Mouse (Mus musculus) small intestine, adult 2 months (tissue): Measurements from ENCODE around the gene Atp2c1. TPM values are rescaled to one million over a fixed set of nuclear protein-coding genes. Genes with fewer than 3 reads are reported as not detected.

Experiments
- H3K27ac ChIP-seq: fragments of 200-500 bp; 2 replicates; pipeline ENCODE4 v1.5.1; 2012; ENCODE audit warnings: low read depth, low read length, control low read depth, inconsistent platforms; ENCODE audit not compliant: insufficient read depth
- H3K27me3 ChIP-seq: fragments of 200-500 bp; 2 replicates; pipeline ENCODE4 v1.6.1; 2012; ENCODE audit warnings: mild to moderate bottlenecking, moderate library complexity, low read length, inconsistent platforms; ENCODE audit not compliant: control insufficient read depth, insufficient read depth
- H3K36me3 ChIP-seq: fragments of 200-500 bp; 2 replicates; pipeline ENCODE4 v1.6.1; 2012; ENCODE audit warnings: mild to moderate bottlenecking, low read length, control low read depth, inconsistent platforms; ENCODE audit not compliant: control insufficient read depth, insufficient read depth
- H3K4me1 ChIP-seq: fragments of 200-500 bp; 2 replicates; pipeline ENCODE4 v1.6.1; 2012; ENCODE audit warnings: low read length, inconsistent platforms, mixed read lengths; ENCODE audit not compliant: control insufficient read depth, insufficient read depth, insufficient read length
- H3K4me3 ChIP-seq: fragments of 200-500 bp; 2 replicates; pipeline ENCODE4 v1.5.1; 2012; ENCODE audit warnings: low read depth, mild to moderate bottlenecking, control low read depth, inconsistent platforms, low read length, moderate library complexity
- CTCF ChIP-seq: fragments of 200-500 bp; IDR thresholded peaks from 2 replicates; pipeline ENCODE4 v1.5.1; 2012; ENCODE audit warnings: low read depth, mild to moderate bottlenecking, control low read depth, inconsistent platforms, low read length, moderate library complexity, mixed read lengths; ENCODE audit not compliant: insufficient replicate concordance, insufficient read length; ENCODE audit errors: extremely low read depth
- POLR2A ChIP-seq: fragments of 200-500 bp; IDR thresholded peaks from 2 replicates; pipeline ENCODE4 v1.6.1; 2012; ENCODE audit warnings: low read depth, mild to moderate bottlenecking, control low read depth, inconsistent platforms, low read length, moderate library complexity
- WGBS: fragments of 180-500 bp; shearing (Covaris S2); methylation state at CpG from one replicate; pipeline ENCODE4 v1.1.7; 2018; 5-methylcytosine and 5-hydroxymethylcytosine counted together
- polyA plus RNA-seq: library from polyadenylated mRNA; depleted of rRNA; stranded (reverse); fragments of >200 nt; gene quantifications from 2 replicates; pipeline ENCODE4 v1.2.3, GENCODE M21; 2012

Gene Atp2c1
- polyA plus RNA-seq, 1 experiment = 34.1 TPM

DNA sequence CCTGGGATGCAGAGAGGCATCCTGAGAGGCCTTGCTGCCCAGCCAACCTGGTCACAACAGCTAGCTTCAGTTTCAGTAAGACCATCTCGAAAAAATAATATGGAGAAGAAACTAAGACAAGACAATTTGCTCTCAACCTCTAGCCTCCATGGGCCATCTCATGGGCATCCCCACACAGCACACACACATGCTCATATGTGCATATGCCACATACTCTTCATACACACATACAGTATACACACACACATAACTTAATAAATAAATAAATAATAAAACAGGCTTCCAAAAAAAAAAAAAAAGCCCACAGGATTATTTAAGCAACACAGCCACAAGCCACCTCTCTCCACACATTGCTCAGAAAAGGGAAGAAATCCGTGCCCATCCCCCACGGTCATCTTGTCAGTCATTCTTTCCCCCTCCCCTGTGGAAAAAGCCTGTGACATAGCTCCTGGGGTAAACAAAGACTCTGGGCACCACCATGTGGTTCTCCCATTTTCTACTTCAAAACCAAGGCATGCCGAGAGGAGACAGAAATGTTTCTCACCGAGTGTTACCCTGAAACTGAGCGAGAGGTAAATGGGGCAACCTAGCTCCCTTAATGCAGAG, 7.7 kb downstream of the Atp2c1 start:
- Histone ChIP-seq H3K27ac (no peak overlapping the region), H3K4me3 (no peak overlapping the region), H3K27me3 (no peaks in the 10 kb centered on the region), H3K36me3 (no peaks in the 10 kb centered on the region), H3K4me1 (peaks cover 6% of the 10 kb centered on the region; the same call in 1 of the 2 replicates)
- 76% methylated on average over 6 of the region's 6 CpGs for WGBS
- TF ChIP-seq POLR2A (no peak), CTCF (no peak)

DNA sequence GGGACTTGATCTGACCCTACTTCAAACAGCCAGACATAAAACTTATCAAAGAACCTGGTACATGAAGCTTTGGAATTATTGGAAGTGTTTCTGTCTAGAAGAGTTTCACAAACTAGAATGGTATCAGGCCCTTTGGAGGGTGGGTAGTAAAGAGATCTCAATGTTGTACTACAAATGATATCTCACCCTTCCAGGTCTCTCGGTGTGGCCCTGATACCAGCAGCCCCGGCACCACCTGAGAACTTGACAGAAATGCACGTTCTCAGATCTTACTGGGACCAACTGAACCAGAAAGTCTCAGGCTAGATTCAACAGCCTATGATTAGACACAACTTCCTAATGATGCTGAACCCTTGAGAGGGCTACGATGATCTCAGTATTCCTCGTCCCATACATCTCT, 23.4 kb downstream of the Atp2c1 start:
- H3K4me3 ChIP-seq = no peak overlapping the region
- H3K27ac ChIP-seq = no peak overlapping the region
- WGBS = 84% methylated on average over 5 of the region's 5 CpGs
- H3K27me3 ChIP-seq = no peaks in the 10 kb centered on the region
- TF ChIP-seq POLR2A (no peak), CTCF (no peak)
- H3K4me1 ChIP-seq = no peaks in the 10 kb centered on the region
- no peaks in the 10 kb centered on the region for H3K36me3 ChIP-seq

DNA sequence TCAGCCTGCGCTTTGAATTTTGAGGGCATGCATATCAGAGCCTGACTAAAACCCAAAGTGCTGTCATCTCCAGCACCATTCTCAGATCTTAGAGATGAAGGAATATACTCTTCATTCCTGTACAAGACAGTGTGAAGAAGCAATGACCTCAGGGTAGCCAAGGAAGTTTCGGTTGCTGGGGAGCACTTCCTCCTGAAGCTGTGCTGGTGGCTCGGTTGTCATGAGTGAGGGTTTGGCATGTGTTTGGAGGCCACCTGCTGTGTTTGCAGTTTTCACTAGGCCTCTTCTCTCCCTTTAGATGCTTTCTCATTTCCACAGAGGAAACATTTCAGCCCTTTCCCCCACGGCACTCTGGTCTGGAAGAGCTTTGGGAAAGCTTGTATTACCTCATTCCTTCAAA, 24.7 kb downstream of the Atp2c1 start:
- no peaks in the 10 kb centered on the region for H3K4me1 ChIP-seq
- H3K27me3 ChIP-seq = no peaks in the 10 kb centered on the region
- no peak overlapping the region for H3K27ac ChIP-seq
- no peak overlapping the region for H3K4me3 ChIP-seq
- TF ChIP-seq POLR2A (no peak), CTCF (no peak)
- WGBS = 66% methylated on average over 4 of the region's 4 CpGs
- no peaks in the 10 kb centered on the region for H3K36me3 ChIP-seq

DNA sequence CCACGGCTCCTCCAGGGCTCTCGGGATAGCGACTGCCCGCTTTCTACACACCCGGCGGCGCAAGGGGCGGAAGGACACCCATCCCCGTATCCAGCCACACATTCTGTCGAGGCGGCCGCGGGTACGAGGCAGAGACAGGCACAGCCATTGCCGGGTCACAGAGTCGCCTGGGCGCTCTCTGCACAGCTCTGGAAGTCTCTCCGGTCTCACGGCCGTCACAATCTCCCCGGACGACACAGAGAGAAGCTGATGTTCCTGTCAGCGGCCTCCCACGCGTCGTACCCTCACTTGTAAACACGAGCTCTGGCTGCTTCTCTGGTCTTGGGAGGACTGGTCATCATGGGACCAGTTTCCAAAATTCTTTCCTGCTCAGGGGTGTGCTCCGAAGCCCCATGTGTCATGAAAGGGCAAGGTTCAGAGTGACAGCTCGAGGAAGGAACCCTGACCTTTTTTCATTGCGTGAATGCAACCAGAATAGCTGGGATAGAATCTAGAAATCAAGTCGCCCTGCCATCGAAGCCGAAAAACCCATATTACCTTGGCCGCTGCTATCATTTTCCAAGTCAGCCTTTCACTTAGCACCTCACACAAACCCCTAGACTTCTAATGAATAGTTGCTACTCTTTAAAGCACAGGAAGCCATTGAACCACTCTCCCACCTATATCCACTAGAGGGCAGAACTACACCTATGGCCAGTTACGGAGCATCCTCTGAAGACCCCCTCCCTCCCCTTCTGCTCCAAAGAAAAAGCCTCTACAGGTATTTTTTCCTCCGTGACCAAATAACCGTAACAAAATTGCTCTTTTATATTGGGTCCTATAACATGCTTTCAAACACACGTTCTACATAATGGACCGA, 31.6 kb downstream of the Atp2c1 start:
- 2% methylated on average over 39 of the region's 39 CpGs for WGBS
- TF ChIP-seq CTCF (peak; percentile 42; the same call in 1 of the 2 replicates), POLR2A (no peak)
- H3K27me3 ChIP-seq = no peaks in the 10 kb centered on the region
- peak overlapping the region; percentile 88 for H3K27ac ChIP-seq
- no peaks in the 10 kb centered on the region for H3K36me3 ChIP-seq
- no peaks in the 10 kb centered on the region for H3K4me1 ChIP-seq
- H3K4me3 ChIP-seq = peak overlapping the region; percentile 91

DNA sequence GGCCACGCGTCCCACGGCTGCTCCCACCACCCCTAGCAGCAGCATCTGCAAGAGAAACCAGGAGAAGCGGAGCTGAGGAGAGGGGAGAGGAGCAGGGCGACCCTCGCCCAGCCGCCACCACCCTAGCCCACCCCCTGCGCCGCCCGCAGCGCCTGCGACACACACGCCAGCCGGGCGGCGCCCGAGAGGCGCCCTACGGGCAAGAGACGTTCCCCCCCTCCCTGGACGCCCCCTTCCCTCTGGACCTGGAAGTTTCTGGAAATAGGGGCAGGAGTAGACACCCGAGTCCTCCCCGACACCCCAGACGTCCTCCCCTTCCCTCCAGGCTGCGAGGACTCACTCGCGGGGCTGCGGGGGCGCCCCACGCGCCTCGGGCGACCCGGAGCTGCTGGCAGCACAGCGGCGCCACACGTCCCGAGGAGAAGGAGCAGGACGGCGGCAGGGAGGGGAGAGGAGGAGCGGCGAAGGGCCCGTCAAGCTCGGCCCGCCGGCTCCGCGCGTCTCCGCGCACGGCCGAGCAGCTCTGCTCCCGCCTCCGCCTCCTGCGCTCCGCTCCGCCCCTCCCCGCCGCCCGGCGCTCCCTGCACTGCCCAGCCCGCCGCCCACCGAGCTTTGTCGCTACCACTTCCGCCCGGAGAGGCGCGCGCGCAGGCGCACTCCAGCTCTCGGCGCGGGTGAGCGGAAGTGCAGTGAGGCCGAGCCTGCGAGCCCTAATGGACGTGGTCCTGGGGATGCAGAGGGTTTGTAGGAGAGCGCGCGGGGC, 32.4 kb downstream of the Atp2c1 start:
- Histone ChIP-seq H3K27me3 (no peaks in the 10 kb centered on the region), H3K4me1 (no peaks in the 10 kb centered on the region), H3K27ac (peak overlapping the region; percentile 89), H3K4me3 (peak overlapping the region; percentile 91), H3K36me3 (no peaks in the 10 kb centered on the region)
- TF ChIP-seq CTCF (peak; percentile 21; the same call in 1 of the 2 replicates), POLR2A (peak; percentile 80)
- under 1% methylated on average over 81 of the region's 83 CpGs for WGBS

DNA sequence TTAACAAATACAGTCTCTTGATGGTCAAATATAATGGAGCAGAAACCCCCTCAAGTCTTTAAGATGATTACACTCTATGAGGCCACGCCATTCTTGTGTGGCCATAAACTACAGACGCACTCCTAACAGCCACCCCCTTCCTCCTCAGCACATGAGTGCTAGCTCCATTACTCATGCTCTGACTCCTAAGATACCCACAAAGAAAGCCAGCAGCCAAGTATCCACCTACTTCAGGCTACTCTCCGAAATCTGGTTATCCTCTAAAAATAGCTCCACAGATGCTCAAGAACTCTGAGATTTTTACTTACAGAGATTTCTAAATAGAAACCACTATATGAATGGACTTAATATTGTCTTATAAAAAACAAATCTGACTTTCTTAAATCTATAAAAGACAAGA, 34.4 kb downstream of the Atp2c1 start:
- Histone ChIP-seq H3K4me3 (no peak overlapping the region), H3K36me3 (peaks cover 3% of the 10 kb centered on the region; the same call in 1 of the 2 replicates), H3K27me3 (no peaks in the 10 kb centered on the region), H3K4me1 (peaks cover 3% of the 10 kb centered on the region; the same call in 1 of the 2 replicates), H3K27ac (no peak overlapping the region)
- WGBS = 77% methylated on average over 3 of the region's 3 CpGs
- TF ChIP-seq POLR2A (no peak), CTCF (no peak)
